Mouse (Mus musculus): ENCODE measurements around the gene Rgs10.

DNA sequence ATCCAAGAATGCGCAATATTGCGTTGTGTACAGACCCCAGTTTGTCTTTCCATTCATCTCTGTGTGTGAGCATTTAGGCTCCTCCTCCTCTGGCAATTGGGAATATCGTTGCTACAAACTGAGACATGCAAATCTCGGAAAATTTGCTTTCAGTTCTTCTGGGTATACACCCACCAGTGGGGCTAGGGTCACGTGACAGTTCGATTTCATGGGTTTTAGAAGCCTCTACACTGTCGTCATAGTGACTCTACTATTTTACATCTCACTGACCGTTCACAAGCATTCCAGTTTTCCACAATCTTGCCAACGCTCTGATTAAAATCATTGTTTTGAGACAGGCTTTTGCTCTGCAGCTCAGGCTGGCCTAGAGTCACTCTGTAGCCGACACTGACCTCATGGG, 14.0 kb upstream of the Rgs10 start:
- TF ChIP-seq CEBPB (IDR thresholded peaks at IDR 0.05; ENCODE audit: insufficient read depth, poor library complexity, severe bottlenecking) (no peak), POLR2AphosphoS2 (IDR thresholded peaks at IDR 0.05; ENCODE audit: insufficient read length, low read depth) (no peak), E2F4 (IDR thresholded peaks at IDR 0.05; ENCODE audit: insufficient read depth) (no peak), POLR2A (IDR thresholded peaks at IDR 0.05; ENCODE audit: insufficient read length, low read depth) (no peak), MYOD1 (IDR thresholded peaks at IDR 0.05; ENCODE audit: control insufficient read depth in 1 of 3, insufficient read length in 2 of 3, low read depth in 2 of 3) (no peak), USF1 (IDR thresholded peaks at IDR 0.05; ENCODE audit: low read depth) (no peak), MAX (IDR thresholded peaks at IDR 0.05; ENCODE audit: low read depth) (no peak), TCF3 (IDR thresholded peaks at IDR 0.05; ENCODE audit: insufficient read length, low read depth) (no peak), TCF12 (IDR thresholded peaks at IDR 0.05; ENCODE audit: insufficient read depth, poor library complexity, severe bottlenecking) (no peak)

Measured in myocyte (in vitro differentiated cells).